Mouse (Mus musculus) megakaryocyte, embryonic 14.5 days (primary cell): ENCODE measurements around the gene Ank.

ENCODE experiments used
- FLI1 ChIP-seq: IDR thresholded peaks from 2 replicates; pipeline ENCODE4 v1.6.1; 2012; ENCODE audit warnings: low read length, inconsistent platforms, mixed read lengths
- GATA1 ChIP-seq: IDR thresholded peaks from 3 replicates; pipeline ENCODE4 v1.6.1; 2012; ENCODE audit warnings: mixed read lengths, low read length, inconsistent platforms, borderline replicate concordance

- no peak for TF ChIP-seq GATA1
- TF ChIP-seq FLI1 = no peak
These were observed 138.1 kb downstream of the Ank start for GRCm38 (mm10) chr15:27604558-27604957.
